Mouse (Mus musculus) cerebellum, adult 11-12 months (tissue): ENCODE measurements around the gene Slc6a6.

Source experiments
- DNase-seq: peaks from one replicate; pipeline ENCODE4 v3.0.0; 2022

Slc6a6 gene

GRCm38 (mm10) chr6:91683602-91684473 lies at the start of gene Slc6a6:
Gene Slc6a6 (plus strand): TSS chr6:91684053.
- peak; percentile 90 for DNase-seq

- DNase-seq: no peak
Observed at GRCm38 (mm10) chr6:91634417-91634816, 49.4 kb upstream of the Slc6a6 start.

GRCm38 (mm10) chr6:91634876-91635275 lies 49.0 kb upstream of the Slc6a6 start:
- no peak for DNase-seq

DNA sequence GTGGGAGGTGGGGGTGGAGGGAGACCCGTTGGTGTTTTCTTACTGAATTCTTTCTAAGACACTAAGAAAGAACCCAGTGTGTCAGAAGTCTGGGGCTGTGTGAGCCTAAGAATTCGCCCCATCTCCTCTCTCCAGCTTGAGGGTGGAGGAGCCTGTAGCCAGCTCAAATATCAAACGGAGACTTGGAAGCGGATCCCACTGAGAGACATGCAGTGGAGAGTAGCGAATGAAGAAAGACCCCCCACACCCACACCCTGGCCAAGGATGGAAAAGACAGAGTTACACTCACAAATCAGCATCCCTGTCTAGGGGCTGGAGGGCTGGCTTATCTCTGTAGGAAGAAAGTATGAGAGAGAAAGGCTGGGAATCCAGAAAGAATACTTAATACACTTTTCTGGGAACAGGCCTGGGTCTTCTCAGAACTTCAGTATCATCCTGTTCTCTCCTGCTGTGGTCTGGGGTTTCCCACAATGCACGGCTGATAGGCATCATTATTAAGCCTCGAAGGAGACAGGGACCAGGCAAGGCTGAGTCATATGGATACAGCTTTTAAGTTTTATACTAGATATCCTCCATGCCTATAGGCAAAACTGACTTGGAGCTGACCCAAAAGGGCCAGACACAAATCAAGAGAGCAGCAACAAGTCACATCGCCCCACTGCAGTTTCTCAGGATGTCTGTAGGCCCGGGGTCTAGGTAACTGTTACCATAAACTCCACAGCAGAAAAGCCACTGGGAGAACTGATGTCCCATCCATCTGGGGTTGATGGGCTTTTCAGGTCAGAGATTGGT lies 45.5 kb upstream of the Slc6a6 start:
- no peak for DNase-seq

DNA sequence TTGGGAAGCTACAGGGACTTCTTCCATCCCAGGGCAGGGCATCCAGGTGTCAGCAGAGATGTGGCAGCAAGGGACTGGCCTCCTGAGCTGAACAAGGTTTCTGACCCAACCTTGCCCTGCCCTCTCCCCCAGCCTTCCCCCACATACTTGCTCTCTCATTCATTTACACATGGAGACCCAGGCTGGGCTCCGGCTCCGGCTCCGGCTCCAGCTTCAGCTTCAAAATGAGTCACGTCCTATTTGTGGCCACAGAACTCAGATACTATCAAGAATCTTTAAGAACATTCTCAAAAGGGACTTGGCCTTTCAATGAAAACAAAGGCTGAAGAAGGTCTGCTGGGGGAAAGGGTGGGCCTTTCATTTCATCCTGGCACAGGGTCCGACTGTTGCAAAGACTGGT lies 40.8 kb upstream of the Slc6a6 start:
- no peak for DNase-seq

DNA sequence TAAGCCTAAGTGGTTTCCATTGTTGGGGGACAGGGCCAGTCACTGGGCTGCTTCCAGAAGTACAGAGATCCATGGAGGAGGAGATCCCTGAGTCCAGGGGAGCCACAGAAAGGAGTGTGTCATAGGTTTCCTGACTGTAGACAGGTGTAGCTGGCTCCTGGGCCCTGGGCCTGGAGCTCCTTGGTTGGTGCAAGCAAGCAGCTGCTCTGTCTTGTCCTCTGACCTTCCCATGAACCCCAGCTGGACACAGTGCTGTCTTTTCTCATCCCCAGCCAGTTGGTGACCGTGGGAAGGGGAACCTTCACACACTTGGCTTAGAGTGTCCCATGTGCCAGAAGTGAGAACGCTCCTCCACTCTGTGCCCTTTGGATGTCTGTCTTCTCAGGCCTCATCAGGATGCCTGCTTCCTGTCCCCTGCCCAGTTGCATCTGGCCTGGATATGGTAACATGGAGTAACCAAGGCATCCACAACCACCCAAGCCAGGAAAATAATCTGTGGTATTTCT lies 40.4 kb upstream of the Slc6a6 start:
- DNase-seq: no peak

DNA sequence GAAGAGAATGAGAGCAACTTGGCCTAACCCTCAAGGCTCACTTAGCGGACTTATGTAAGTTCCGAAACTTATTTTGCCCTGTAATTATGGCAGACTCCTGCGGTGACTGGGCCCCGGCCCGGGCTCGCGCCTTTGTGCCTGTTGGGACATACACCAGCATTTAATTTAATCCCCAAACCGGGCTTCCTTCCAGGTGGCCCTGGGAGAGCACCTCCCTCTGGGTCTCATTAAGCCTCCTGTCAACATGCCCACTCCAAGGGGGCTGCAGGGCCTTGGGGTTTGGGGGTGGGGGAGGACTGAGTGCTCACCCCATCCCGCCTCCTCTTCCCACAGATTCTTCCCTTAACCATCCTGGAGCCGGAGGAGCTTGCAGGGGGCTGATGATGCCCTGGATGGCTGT lies 37.8 kb upstream of the Slc6a6 start:
- DNase-seq: no peak

DNA sequence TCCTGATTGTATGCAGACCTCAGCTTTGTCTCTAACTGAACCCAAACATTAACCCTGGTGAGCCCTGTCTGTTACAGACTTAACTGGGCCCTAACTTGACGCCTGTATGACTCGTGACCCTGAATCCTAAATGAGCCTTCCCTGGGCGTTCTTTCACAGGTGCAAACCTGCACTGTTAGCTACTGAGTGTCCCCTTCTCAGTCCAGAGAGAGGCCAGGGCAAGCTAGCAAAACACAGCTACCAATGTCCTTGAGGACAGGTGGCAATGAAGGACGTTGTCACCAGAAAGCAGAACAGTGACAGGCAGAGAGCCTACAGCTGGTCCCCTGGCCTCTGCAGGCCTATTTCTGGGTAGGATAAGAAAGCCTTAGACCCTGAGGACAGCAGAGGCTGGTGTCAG lies 37.0 kb upstream of the Slc6a6 start:
- no peak for DNase-seq

DNA sequence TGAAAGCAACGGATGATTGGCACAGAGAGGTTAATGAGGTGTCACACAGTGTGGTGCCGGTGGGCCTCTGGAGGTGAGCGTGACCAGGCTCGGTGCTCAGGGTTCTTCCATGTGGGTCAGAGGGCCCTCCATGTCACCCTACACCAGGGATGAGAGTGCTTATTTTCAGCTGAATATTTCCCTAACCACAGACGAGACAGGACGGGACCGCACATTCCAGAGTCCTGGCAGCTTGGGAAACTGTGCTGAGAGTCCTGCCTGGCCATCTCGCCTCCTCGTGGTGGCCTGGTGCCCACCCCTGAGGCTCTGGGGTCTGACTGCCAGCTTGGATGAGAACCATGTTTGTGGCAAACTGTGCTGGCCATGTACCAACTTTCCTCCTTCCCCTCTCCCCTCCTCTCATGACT lies 36.5 kb upstream of the Slc6a6 start:
- DNase-seq: no peak

DNA sequence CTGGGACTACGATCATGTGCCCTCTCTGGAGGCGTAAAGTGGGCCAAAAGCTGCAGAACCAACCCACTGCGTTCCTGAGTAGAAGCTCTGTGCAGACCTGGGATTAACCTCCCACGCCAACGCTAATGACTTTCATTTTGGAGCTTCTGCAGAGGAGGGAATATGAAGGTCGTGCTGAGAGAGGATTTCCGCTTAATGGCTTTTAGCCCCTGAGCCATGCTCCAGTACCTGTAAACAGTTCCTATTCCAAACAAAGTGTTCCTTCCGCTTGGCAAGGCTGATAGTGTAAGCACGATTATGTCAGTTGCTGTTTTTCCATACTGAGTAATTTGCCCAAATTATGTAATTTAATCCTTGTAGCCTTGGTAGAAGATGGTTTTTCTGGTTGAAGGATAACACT lies 33.6 kb upstream of the Slc6a6 start:
- no peak for DNase-seq

DNA sequence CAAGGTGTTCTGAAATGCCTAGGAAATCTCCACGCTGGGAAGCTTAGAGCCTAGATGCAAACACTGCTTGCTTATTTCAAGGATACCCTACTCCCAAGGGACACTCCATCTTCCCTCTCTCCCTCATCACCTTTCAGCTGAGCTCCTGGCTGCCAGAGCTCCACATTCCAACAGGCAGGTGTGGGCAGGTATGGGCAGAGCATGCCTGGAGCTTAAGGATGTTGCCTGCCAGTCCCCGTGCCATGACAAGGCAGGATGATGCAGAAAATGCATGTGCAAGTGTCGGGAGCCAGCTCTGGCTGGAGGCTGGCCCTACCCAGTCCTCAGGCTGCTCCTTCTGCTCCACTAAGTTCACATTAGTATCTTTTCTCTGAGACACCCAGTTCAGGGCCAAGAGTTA lies 31.6 kb upstream of the Slc6a6 start:
- no peak for DNase-seq

GRCm38 (mm10) chr6:91655244-91655643 lies 28.6 kb upstream of the Slc6a6 start:
- no peak for DNase-seq

DNA sequence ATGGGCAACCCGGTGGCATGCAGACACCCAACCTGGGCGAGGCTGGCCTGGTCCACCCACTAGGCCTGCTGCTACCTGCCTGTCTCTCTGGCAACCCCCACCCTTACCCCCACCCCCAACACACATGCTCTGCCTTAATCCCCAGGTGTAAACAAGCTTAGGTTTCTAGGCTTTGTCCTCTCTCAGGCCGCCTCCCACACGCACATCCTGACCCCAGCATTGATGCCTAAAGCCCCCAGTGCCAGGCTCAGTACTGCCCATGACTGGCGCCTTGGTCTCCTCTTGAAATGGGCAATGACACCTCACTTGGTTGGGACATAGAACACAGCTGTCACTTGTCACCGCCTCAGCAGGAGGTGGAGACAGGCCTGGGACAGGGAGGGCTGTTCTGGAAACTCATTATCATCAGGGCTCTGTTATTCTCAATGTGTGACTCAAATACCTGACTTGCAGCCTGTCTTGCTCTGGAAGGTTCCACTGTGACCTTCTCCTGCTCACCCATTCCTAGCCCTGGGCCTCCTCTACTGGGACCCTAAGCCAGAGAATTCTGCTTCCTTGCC lies 27.9 kb upstream of the Slc6a6 start:
- no peak for DNase-seq

GRCm38 (mm10) chr6:91658288-91658687 lies 25.6 kb upstream of the Slc6a6 start:
- DNase-seq: no peak

- DNase-seq: no peak
Observed at GRCm38 (mm10) chr6:91659841-91660509, 23.9 kb upstream of the Slc6a6 start.

DNA sequence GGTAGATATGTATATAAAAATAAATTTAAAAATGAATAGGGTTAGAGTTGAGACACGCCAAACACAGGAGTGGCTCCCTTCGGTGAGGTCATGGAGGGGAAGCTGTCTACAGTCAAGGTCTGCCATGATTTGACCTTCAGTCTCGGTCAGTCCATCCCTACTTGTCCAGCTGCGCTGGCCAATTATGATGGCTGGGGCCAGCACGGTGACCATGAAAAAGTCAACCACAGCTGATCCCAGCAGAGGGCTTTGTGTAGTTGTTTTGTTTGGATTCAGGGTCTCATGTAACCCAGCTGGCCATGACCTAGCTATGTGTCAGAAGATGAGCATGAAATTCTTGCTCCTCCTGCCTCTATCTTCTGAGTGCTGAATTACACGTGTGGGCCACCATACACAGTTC lies 21.6 kb upstream of the Slc6a6 start:
- DNase-seq: no peak

GRCm38 (mm10) chr6:91663616-91664015 lies 20.2 kb upstream of the Slc6a6 start:
- no peak for DNase-seq

DNA sequence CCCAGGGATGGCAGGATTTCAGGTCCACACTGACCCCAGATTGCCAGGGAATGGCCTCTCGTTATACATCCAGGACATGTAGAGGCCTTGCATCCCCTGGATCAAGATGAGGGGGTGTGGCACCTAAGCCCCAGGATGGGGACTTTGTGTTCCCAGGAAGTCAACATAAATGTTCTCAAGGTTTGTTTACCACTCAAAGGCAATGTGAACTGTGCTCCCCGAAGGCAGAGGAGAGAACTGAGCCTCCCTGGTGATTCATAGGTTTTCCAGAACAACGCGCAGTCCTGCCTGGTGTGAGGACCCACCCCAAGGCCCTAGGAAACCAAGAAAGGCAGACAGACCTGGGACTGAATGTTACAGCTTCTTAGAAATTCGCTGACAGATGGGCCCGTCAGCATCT lies 18.6 kb upstream of the Slc6a6 start:
- DNase-seq: no peak

- no peak for DNase-seq
Observed at GRCm38 (mm10) chr6:91665990-91666700, 17.7 kb upstream of the Slc6a6 start.

DNA sequence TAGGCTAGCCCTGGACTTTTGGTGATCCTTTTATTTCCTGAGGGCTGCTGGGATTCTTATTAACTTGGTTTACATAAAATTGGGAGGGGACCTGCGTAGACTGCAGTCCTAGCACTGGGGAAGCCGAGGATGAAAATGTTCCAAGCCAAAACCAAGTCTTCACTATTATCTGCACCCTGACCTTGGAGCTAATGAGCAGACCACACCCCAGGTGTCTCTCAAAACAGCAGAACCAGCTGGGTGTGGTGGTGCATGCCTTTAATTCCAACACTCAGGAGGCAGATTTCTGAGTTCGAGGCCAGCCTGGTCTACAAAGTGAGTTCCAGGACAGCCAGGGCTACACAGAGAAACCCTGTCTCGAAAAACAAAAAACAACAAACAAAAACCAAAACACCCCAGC lies 16.7 kb upstream of the Slc6a6 start:
- DNase-seq: no peak

DNA sequence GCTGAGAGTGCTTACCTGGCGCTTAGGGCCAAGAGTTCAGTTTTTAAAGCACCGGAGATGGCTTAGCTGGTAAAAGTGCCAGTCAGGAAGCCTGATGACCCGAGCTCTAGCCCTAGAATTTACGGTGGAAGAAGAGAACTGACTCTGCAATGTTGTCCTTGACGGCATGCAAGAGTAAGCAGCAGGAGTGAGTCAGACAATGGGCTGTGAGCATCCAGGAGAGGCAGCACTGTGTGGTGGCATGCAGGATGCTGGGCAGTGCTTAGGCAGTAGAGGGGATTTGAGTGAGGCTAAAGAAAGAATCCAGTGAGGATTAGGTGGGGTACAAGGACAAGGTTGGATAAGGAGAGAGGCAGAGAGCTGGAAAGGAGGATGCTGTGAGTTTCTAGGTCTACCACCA lies 15.6 kb upstream of the Slc6a6 start:
- DNase-seq: no peak

DNA sequence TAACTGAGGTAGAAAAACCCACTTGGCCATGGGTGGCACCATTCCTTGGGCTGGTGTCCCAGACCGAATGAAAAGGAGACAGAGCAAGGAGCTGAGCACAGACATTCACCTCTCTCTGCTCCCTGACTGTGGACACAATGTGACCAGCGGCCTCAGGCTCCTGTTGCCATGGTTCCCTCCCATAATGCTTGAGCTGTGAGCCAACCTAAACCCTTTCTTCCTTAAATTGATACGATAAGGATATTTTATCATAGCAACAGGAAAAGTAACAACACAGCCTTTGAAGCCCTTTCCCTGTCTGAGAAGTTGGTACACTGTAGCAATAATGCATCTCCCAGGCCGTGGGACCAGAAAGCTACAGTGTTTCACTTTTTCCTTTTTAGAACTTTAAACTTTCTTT lies 14.6 kb upstream of the Slc6a6 start:
- DNase-seq: no peak
